Mouse (Mus musculus) MEL (cell line): ENCODE measurements around the gene Trpv6.

ENCODE experiments used
- CTCF ChIP-seq, 3 experiments: IDR thresholded peaks in 2 of 3; conservative IDR thresholded peaks in 1 of 3; 2 replicates each; pipeline ENCODE4 v1.5.1; 2011 to 2012; ENCODE audit warnings: low read length in 3 of 3, low read depth in 2 of 3, mild to moderate bottlenecking in 2 of 3, improper control_type of control experiment in 1 of 3, inconsistent platforms in 1 of 3, mixed read lengths in 1 of 3, moderate library complexity in 1 of 3; ENCODE audit not compliant: control insufficient read depth in 1 of 3, insufficient read depth in 1 of 3, poor library complexity in 1 of 3, severe bottlenecking in 1 of 3
- E2F4 ChIP-seq: IDR thresholded peaks from 2 replicates; pipeline ENCODE4 v1.6.1; 2011; ENCODE audit warnings: low read depth, low read length, improper control_type of control experiment, borderline replicate concordance
- ETS1 ChIP-seq: IDR thresholded peaks from 2 replicates; pipeline ENCODE4 v1.6.1; 2012; ENCODE audit warnings: low read depth, mild to moderate bottlenecking, inconsistent platforms, low read length, improper control_type of control experiment, moderate library complexity
- JUND ChIP-seq: IDR thresholded peaks from 2 replicates; pipeline ENCODE4 v1.6.1; 2011; ENCODE audit warnings: low read depth, mild to moderate bottlenecking, improper control_type of control experiment, low read length
- POLR2A ChIP-seq, 2 experiments: IDR thresholded peaks; 2 replicates each; pipeline ENCODE4 v1.6.1; 2011 to 2012; ENCODE audit warnings: low read length in 2 of 2, mild to moderate bottlenecking in 2 of 2, control low read depth in 1 of 2, improper control_type of control experiment in 1 of 2, low read depth in 1 of 2, moderate library complexity in 1 of 2; ENCODE audit not compliant: control insufficient read depth in 1 of 2, insufficient read depth in 1 of 2, poor library complexity in 1 of 2

DNA sequence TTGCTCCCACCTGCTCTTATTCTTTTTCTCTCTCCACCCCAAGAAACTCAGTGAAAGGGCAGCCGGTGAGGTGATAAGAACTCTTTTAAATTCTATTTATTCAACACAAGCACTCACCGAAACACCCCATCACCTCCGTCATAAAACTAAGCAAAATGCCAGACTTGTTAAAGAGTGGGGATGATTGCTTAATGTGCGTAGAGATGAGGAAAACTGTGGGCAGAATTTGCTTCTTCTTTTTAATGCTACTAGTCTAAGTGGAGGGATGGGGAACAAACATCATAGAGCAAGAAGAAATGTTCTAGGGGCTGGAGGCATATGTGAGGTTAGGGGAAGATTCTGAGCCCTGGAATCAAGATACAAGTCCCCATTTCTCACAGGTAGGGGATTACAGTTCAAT lies 6.6 kb upstream of the Trpv6 start:
- TF ChIP-seq JUND (no peak), POLR2A (IDR thresholded peaks at IDR 0.05; ENCODE audit: control insufficient read depth in 1 of 2, insufficient read depth in 1 of 2, low read depth in 1 of 2, low read length in 2 of 2, poor library complexity in 1 of 2) (no peak), E2F4 (no peak), ETS1 (no peak), CTCF (IDR thresholded peaks at IDR 0.05 in 2 of 3, conservative IDR thresholded peaks at IDR 0.05 in 1 of 3; ENCODE audit: control insufficient read depth in 1 of 3, insufficient read depth in 1 of 3, low read depth in 2 of 3, low read length in 3 of 3, poor library complexity in 1 of 3, severe bottlenecking in 1 of 3) (no peak)
